Mouse (Mus musculus): ENCODE results near the gene Slc50a1.

GRCm38 (mm10) chr3:89238494-89238893, 31.9 kb downstream of the Slc50a1 start:
- TF ChIP-seq CTCF (IDR thresholded peaks at IDR 0.05; ENCODE audit: borderline replicate concordance, insufficient read depth, low read length) (no peak), POLR2A (IDR thresholded peaks at IDR 0.05; ENCODE audit: low read depth, low read length) (no peak)
